Mouse (Mus musculus): ENCODE measurements around the gene BC052040.

DNA sequence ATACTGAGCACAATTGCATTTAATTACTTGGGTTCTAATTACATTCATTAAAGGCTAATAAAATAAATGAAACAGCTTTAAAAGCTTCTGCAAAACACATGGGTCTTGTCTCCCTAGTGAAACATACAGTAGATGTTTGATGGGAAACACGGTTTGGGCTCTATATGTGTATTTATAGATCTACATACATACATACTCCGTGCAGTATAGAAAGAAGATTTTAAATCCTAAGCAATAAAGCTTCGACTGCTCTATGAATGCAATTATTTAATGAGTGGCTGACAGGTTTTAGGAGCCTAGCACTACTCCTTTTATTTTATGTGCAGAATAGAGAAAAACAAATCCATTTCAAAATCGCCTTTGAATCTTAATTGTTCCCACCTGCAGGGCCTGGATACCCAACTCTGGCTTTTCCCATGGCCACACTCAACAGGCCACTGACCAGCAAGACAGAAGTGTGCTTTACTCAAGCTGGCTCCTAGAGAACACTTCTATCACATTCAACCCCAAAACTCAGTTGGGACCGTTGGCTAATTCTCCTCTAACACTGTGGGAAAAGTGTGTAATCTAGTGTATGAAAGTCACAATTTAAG, 42.7 kb upstream of the BC052040 start:
- no peak for TF ChIP-seq POLR2A (IDR thresholded peaks at IDR 0.05; ENCODE audit: borderline replicate concordance, low read depth, low read length)
- TF ChIP-seq CTCF (IDR thresholded peaks at IDR 0.05; ENCODE audit: low read depth, low read length): no peak

All from bone marrow macrophage, adult 2 months (primary cell).